Mouse (Mus musculus): ENCODE measurements at regions not wholly inside any gene's neighbourhood (a gene's known extent, or its start where the extent isn't known, plus 50 kb on each side); places are given as distances from the start of the nearest gene placed in this dataset.

GRCm38 (mm10) chr4:55938383-55938782, 406.1 kb upstream of the Klf4 start:
- no peak for DNase-seq
- intact Hi-C loops (cut with DNase I): no loop called here
- no peak for TF ChIP-seq CTCF (IDR thresholded peaks at IDR 0.05)
- no peak overlapping the region for H3K4me3 ChIP-seq
- H3K27ac ChIP-seq: no peak overlapping the region

GRCm38 (mm10) chr4:55937833-55938232, 405.6 kb upstream of the Klf4 start:
- no peak for TF ChIP-seq CTCF (IDR thresholded peaks at IDR 0.05)
- DNase-seq: no peak
- Histone ChIP-seq H3K4me3 (no peak overlapping the region), H3K27ac (no peak overlapping the region)
- intact Hi-C loops (cut with DNase I): no loop called here

GRCm38 (mm10) chr4:55929141-55929782, 397.0 kb upstream of the Klf4 start:
- Histone ChIP-seq H3K27ac (peak overlapping the region; percentile 40; the same call in 1 of the 2 replicates), H3K4me3 (no peak overlapping the region)
- no peak for DNase-seq
- no peak for TF ChIP-seq CTCF (IDR thresholded peaks at IDR 0.05)
- intact Hi-C loops (cut with DNase I): no loop called here

GRCm38 (mm10) chr4:55928670-55929069, 396.4 kb upstream of the Klf4 start:
- TF ChIP-seq CTCF (IDR thresholded peaks at IDR 0.05): no peak

GRCm38 (mm10) chr4:55928196-55928595, 395.9 kb upstream of the Klf4 start:
- Histone ChIP-seq H3K27ac (peak overlapping the region; percentile 40; the same call in 1 of the 2 replicates), H3K4me3 (no peak overlapping the region)
- intact Hi-C loops (cut with DNase I): no loop called here
- no peak for DNase-seq
- TF ChIP-seq CTCF (IDR thresholded peaks at IDR 0.05): no peak

More at GRCm38 (mm10) chr4:55928670-55929069, 396.4 kb upstream of the Klf4 start:
- peak overlapping the region; percentile 40; the same call in 1 of the 2 replicates for H3K27ac ChIP-seq
- no peak overlapping the region for H3K4me3 ChIP-seq
- intact Hi-C loops (cut with DNase I): no loop called here
- peak; percentile 35 for DNase-seq

- TF ChIP-seq CTCF (IDR thresholded peaks at IDR 0.05): no peak
- H3K27ac ChIP-seq: no peak overlapping the region
- no peak for DNase-seq
- no peak overlapping the region for H3K4me3 ChIP-seq
- intact Hi-C loops (cut with DNase I): no loop called here
These were observed 395.1 kb upstream of the Klf4 start for GRCm38 (mm10) chr4:55927391-55927790.

- no peak for DNase-seq
- no peak for TF ChIP-seq CTCF (IDR thresholded peaks at IDR 0.05)
- no peak overlapping the region for H3K4me3 ChIP-seq
- H3K27ac ChIP-seq: no peak overlapping the region
- intact Hi-C loops (cut with DNase I): no loop called here
These were observed 392.7 kb upstream of the Klf4 start for GRCm38 (mm10) chr4:55924974-55925373.

- intact Hi-C loops (cut with DNase I): no loop called here
- no peak for TF ChIP-seq CTCF (IDR thresholded peaks at IDR 0.05)
- DNase-seq: no peak
- no peak overlapping the region for H3K4me3 ChIP-seq
- no peak overlapping the region for H3K27ac ChIP-seq
These were observed 389.0 kb upstream of the Klf4 start for GRCm38 (mm10) chr4:55921217-55921616.

GRCm38 (mm10) chr4:55894116-55894885, 362.0 kb upstream of the Klf4 start:
- DNase-seq: peak; percentile 46
- TF ChIP-seq CTCF (IDR thresholded peaks at IDR 0.05): no peak
- intact Hi-C loops (cut with DNase I): no loop called here
- no peak overlapping the region for H3K4me3 ChIP-seq
- H3K27ac ChIP-seq: 0 out of 2 replicates have a peak overlapping the region, but pooled peaks have one; percentile 16

- Histone ChIP-seq H3K27ac (no peak overlapping the region), H3K4me3 (no peak overlapping the region)
- peak; percentile 27 for DNase-seq
- no peak for TF ChIP-seq CTCF (IDR thresholded peaks at IDR 0.05)
- intact Hi-C loops (cut with DNase I): no loop called here
These were observed 359.4 kb upstream of the Klf4 start for GRCm38 (mm10) chr4:55891656-55892055.

- Histone ChIP-seq H3K4me3 (no peak overlapping the region), H3K27ac (no peak overlapping the region)
- no peak for DNase-seq
- intact Hi-C loops (cut with DNase I): no loop called here
- no peak for TF ChIP-seq CTCF (IDR thresholded peaks at IDR 0.05)
These were observed 355.3 kb upstream of the Klf4 start for GRCm38 (mm10) chr4:55887581-55887980.

- intact Hi-C loops (cut with DNase I): no loop called here
- Histone ChIP-seq H3K4me3 (no peak overlapping the region), H3K27ac (no peak overlapping the region)
- no peak for TF ChIP-seq CTCF (IDR thresholded peaks at IDR 0.05)
- DNase-seq: no peak
These were observed 350.3 kb upstream of the Klf4 start for GRCm38 (mm10) chr4:55882541-55882940.

GRCm38 (mm10) chr4:55875304-55875703, 343.0 kb upstream of the Klf4 start:
- Histone ChIP-seq H3K4me3 (no peak overlapping the region), H3K27ac (peak overlapping the region; percentile 38; the same call in 1 of the 2 replicates)
- intact Hi-C loops (cut with DNase I): no loop called here
- TF ChIP-seq CTCF (IDR thresholded peaks at IDR 0.05): no peak
- peak; percentile 88 for DNase-seq
